Mouse (Mus musculus) liver, postnatal 0 days (tissue): ENCODE measurements around the gene Tango2. TPM values are rescaled to one million over a fixed set of nuclear protein-coding genes. Genes with fewer than 3 reads are reported as not detected.

Experiments
- ATAC-seq: fragments of 200-750 bp; cut with Nextera tagmentation; 2 replicates; pipeline ENCODE4 v1.8.0; 2017; ENCODE audit warnings: mild to moderate bottlenecking, moderate library complexity
- DNase-seq: peaks from one replicate; pipeline ENCODE4 v3.0.0-alpha.2; 2016
- H3K27ac ChIP-seq: fragments of 300-500 bp; sonication (generic); 2 replicates; pipeline ENCODE4 v1.5.1; 2014; ENCODE audit warnings: antibody characterized with exemption, moderate library complexity, mild to moderate bottlenecking, low read depth
- H3K27me3 ChIP-seq: fragments of 300-500 bp; sonication (generic); 2 replicates; pipeline ENCODE4 v1.6.1; 2014; ENCODE audit warnings: low read length, control low read depth, mixed read lengths; ENCODE audit not compliant: insufficient read depth
- H3K36me3 ChIP-seq: fragments of 300-500 bp; sonication (generic); replicated peaks from 2 replicates; pipeline ENCODE4 v1.6.1; 2014; ENCODE audit warnings: mild to moderate bottlenecking, control low read depth, low read length, moderate library complexity, mixed read lengths; ENCODE audit not compliant: insufficient read depth
- H3K4me1 ChIP-seq: fragments of 300-500 bp; sonication (generic); 2 replicates; pipeline ENCODE4 v1.6.1; 2014; ENCODE audit warnings: antibody characterized with exemption, mild to moderate bottlenecking, control low read depth; ENCODE audit not compliant: insufficient read depth
- H3K4me2 ChIP-seq: fragments of 300-500 bp; sonication (generic); 2 replicates; pipeline ENCODE4 v1.6.1; 2014; ENCODE audit warnings: low read depth, mild to moderate bottlenecking, low read length, moderate library complexity, mixed read lengths
- H3K4me3 ChIP-seq: fragments of 300-500 bp; sonication (generic); 2 replicates; pipeline ENCODE4 v1.5.1; 2014; ENCODE audit warnings: low read depth, low read length
- H3K9ac ChIP-seq: fragments of 300-500 bp; sonication (generic); replicated peaks from 2 replicates; pipeline ENCODE4 v1.6.1; 2014; ENCODE audit warnings: mild to moderate bottlenecking, moderate library complexity
- H3K9me3 ChIP-seq: fragments of 300-500 bp; sonication (generic); 2 replicates; pipeline ENCODE4 v1.6.1; 2016; ENCODE audit warnings: mild to moderate bottlenecking, control low read depth, low read length, mixed read lengths
- CTCF ChIP-seq: sonication (generic); IDR thresholded peaks from 2 replicates; pipeline ENCODE4 v1.5.1; 2016; ENCODE audit warnings: antibody characterized with exemption, low read depth
- EP300 ChIP-seq: IDR thresholded peaks from 2 replicates; pipeline ENCODE4 v1.6.1; 2016; ENCODE audit warnings: antibody characterized with exemption, low read depth, mild to moderate bottlenecking
- WGBS: fragments of 180-500 bp; shearing (Covaris S2); extraction: QIAGEN DNeasy Blood & Tissue Kit; methylation state at CpG from one replicate; pipeline ENCODE4 v1.1.7; 2014; ENCODE audit not compliant: insufficient replicate concordance; 5-methylcytosine and 5-hydroxymethylcytosine counted together
- microRNA counts: library from miRNA; unstranded; fragments of <30 nt; microRNA quantifications from one replicate; lab custom pipeline; 2015
- microRNA-seq: library from miRNA; unstranded; fragments of <30 nt; microRNA quantifications from one replicate; pipeline ENCODE4, GENCODE M21; 2016
- polyA plus RNA-seq: library from polyadenylated mRNA; unstranded; fragments of >200 nt; fragmentation: Nextera tagmentation; extraction: Ambion mirVana; gene quantifications from 2 replicates; pipeline ENCODE4 v1.2.1, GENCODE M21; 2015

The Tango2 gene
- polyA plus RNA-seq, 1 experiment from 2014 or later, result 61.1 TPM

DNA sequence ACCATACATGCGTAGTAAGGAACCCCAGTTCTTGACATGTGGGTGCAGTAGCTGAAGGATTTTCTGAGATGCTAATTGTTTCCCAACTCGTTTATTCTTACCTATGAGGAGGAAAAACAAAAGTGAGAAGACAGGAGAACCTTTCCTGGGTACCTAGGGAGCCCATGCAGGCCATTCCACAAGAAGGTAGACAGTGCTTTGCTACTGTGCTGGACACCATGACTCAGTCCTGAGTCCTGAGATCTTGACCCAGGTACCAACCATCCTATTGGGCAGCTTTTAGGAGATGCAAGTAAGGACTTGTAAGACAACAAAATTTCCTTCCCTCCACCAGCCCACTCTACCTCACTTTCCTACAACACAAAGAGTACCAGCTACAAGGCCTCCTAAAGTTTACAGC is 89.7 kb downstream of the Tango2 start, which contains the start of gene Gm49776:
Gm49776 (minus strand) TSS at position 101 of the 400 bp plus-strand sequence.
- Histone ChIP-seq H3K36me3 (peaks cover 80% of the 10 kb centered on the region), H3K4me3 (no peak within 1 kb of the TSS), H3K4me2 (no peak within 1 kb of the TSS), H3K27me3 (no peaks in the 10 kb centered on the region), H3K4me1 (no peaks in the 10 kb centered on the region), H3K9me3 (no peaks in the 10 kb centered on the region), H3K27ac (no peak within 1 kb of the TSS), H3K9ac (no peak within 1 kb of the TSS)
- 86% methylated on average over 2 of the region's 2 CpGs for WGBS
- no peak for TF ChIP-seq CTCF
- TF ChIP-seq EP300, result no peak
- no peak for ATAC-seq
- DNase-seq, result no peak

DNA sequence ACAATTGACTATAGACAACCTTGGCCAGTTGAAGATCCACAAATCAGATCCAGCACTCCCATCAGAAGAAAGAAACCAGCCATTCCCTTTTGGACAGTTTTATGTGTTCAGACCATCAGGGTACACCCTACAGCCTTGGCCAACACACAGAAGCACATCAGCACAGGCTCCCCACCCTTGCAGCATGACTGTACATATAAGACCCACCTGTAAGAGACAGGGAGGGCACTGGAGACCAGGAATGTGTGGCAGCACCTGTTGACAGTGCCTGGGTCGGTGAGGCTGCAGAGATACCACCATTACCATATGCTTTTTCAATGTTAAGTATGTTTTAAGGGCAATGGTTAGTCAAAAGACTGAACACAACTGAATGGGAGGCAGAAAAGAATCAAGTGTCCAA is 94.0 kb downstream of the Tango2 start:
- ATAC-seq (no peak), DNase-seq (no peak)
- no peak overlapping the region for H3K4me3 ChIP-seq
- no peak overlapping the region for H3K9ac ChIP-seq
- 76% methylated on average over 1 of the region's 1 CpGs for WGBS
- no peaks in the 10 kb centered on the region for H3K9me3 ChIP-seq
- no peaks in the 10 kb centered on the region for H3K27me3 ChIP-seq
- H3K27ac ChIP-seq, result no peak overlapping the region
- TF ChIP-seq EP300 (no peak), CTCF (no peak)
- peaks cover 17% of the 10 kb centered on the region for H3K4me1 ChIP-seq
- H3K4me2 ChIP-seq, result no peak overlapping the region
- H3K36me3 ChIP-seq, result peaks cover 74% of the 10 kb centered on the region

DNA sequence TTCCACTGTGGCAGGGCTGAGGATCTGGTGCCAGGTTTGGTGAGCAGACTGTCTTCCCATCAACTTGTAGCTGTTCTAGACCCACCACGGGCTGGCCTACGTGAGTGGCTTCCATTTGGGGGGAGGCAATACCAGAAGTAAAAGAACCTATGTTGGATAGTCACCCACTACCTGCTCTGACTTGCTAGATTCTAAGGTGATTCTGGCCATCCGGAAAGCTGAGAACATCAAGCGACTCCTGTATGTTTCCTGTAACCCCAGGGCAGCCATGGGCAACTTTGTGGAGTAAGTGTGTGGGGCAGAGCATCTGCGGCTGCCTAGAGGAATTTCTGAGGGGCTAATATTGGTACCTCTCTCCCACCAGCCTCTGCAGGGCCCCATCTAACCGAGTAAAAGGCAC is 95.2 kb downstream of the Tango2 start:
- peaks cover 65% of the 10 kb centered on the region for H3K36me3 ChIP-seq
- ATAC-seq, result no peak
- H3K9ac ChIP-seq, result no peak overlapping the region
- no peak overlapping the region for H3K27ac ChIP-seq
- H3K4me2 ChIP-seq, result no peak overlapping the region
- no peak for DNase-seq
- no peak for TF ChIP-seq EP300
- TF ChIP-seq CTCF, result no peak
- H3K9me3 ChIP-seq, result no peaks in the 10 kb centered on the region
- no peaks in the 10 kb centered on the region for H3K27me3 ChIP-seq
- WGBS, result 78% methylated on average over 6 of the region's 6 CpGs
- peaks cover 17% of the 10 kb centered on the region for H3K4me1 ChIP-seq
- H3K4me3 ChIP-seq, result no peak overlapping the region

DNA sequence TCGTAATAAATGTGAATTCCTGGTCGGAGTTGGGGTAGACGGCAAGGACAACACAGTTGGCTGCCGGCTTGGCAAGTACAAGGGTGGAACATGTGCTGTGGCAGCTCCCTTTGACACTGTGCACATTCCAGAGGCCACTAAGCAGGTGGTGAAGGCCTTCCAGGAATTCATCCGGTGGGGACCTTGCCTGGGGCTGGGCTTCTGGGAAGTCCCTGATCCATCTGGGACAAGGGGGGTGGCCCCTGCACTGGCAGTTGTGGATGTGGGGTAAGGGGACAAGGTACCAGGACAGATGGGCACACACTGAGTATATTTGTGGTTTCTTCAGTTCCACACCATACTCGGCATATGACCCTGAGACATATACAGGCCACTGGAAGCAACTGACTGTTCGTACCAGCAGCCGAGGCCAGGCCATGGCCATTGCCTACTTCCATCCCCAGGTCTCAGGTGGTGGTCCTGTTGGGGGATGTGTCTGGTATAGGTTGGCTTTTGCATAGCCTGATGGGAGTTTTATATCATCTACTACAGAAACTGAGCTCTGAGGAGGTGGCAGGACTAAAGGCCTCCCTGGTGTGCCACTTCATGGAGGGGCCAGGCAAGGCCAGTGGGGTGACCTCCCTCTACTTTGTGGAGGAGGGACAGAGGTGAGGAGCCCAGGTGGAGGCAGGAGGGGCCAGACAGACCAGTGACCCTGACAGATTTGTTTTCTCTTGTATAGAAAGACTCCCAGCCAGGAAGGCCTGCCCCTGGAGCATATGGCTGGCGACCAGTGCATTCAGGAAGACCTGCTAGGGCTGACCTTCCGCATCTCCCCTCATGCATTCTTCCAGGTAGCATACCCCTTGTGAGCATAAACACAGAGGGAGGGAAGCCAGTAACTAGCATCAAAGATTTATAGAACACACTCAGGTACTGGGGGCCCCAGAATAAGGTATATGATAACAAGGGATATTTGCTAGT is 96.8 kb downstream of the Tango2 start:
- H3K4me3 ChIP-seq, result no peak overlapping the region

More for the DNA sequence above, 96.8 kb downstream of the Tango2 start:
- Histone ChIP-seq H3K27me3 (no peaks in the 10 kb centered on the region), H3K4me2 (peak overlapping the region; percentile 83), H3K9me3 (no peaks in the 10 kb centered on the region), H3K36me3 (peaks cover 54% of the 10 kb centered on the region), H3K4me1 (peaks cover 27% of the 10 kb centered on the region), H3K9ac (peak overlapping the region; percentile 86; the same call in 1 of the 2 replicates), H3K27ac (no peak overlapping the region)
- ATAC-seq, result no peak
- DNase-seq, result no peak
- TF ChIP-seq EP300 (no peak), CTCF (no peak)
- 72% methylated on average over 10 of the region's 10 CpGs for WGBS

MicroRNA genes within 50 kb of the gene (microRNA counts, 519-probe panel; counts per million panel counts)
- microRNA mmu-miR-1306 (lab: Ali Mortazavi, UCI) (not detected), microRNA mmu-miR-185 (lab: Ali Mortazavi, UCI) (4,124 counts per million, percentile 47 among the panel's probes with 10 or more counts)

Small RNA genes lying within 50 kb of the gene (microRNA-seq; reads per million reads assigned to microRNA genes)
- not detected for gene Gm24572
- gene Gm26219, result not detected
- 207 reads per million, percentile 50 among the genes with 10 or more reads in this experiment for gene Mir1306
- 1,762 reads per million, percentile 78 among the genes with 10 or more reads in this experiment for gene Mir185

Other genes starting within 250 kb of the Tango2 start
- gene Rtn4r, start 220.5 kb downstream of the Tango2 start, polyA plus RNA-seq, result 0.15 and 0.21 TPM in 2 replicates
- not detected in 2 replicates for gene Ccdc188, start 130.2 kb downstream of the Tango2 start, polyA plus RNA-seq
- 1.3 and 1.6 TPM in 2 replicates for gene Zdhhc8, start 113.0 kb downstream of the Tango2 start, polyA plus RNA-seq
- 22.9 and 23.3 TPM in 2 replicates for gene Trmt2a, start 99.4 kb downstream of the Tango2 start, polyA plus RNA-seq
- 156 and 160 TPM in 2 replicates for gene Ranbp1, start 99.4 kb downstream of the Tango2 start, polyA plus RNA-seq
- 1.1 TPM in 1 of 2 replicates, not detected in the other for gene Gm49776, start 89.8 kb downstream of the Tango2 start, polyA plus RNA-seq
- 5.4 and 9.2 TPM in 2 replicates for gene Dgcr8, start 58.9 kb downstream of the Tango2 start, polyA plus RNA-seq
- 7.0 and 9.7 TPM in 2 replicates for gene Arvcf, start 79 bp upstream of the Tango2 start, polyA plus RNA-seq
- 51.2 and 53.3 TPM in 2 replicates for gene Txnrd2, start 78.3 kb upstream of the Tango2 start, polyA plus RNA-seq
- 100 and 125 TPM in 2 replicates for gene Comt, start 78.7 kb upstream of the Tango2 start, polyA plus RNA-seq
- gene Gnb1l, start 150.6 kb upstream of the Tango2 start, polyA plus RNA-seq, result 3.9 and 5.1 TPM in 2 replicates
- 0.57 and 0.59 TPM in 2 replicates for gene Rtl10, start 150.8 kb upstream of the Tango2 start, polyA plus RNA-seq
- 0.40 TPM in 1 of 2 replicates, not detected in the other for gene Tbx1, start 242.6 kb upstream of the Tango2 start, polyA plus RNA-seq